Mouse (Mus musculus) bone marrow macrophage, adult 2 months (primary cell): ENCODE data around the gene Col12a1.

Experiments
- CTCF ChIP-seq: IDR thresholded peaks from 2 replicates; pipeline ENCODE4 v1.5.1; 2012; ENCODE audit warnings: low read depth, mild to moderate bottlenecking, low read length, moderate library complexity
- POLR2A ChIP-seq: IDR thresholded peaks from 2 replicates; pipeline ENCODE4 v1.6.1; 2012; ENCODE audit warnings: mild to moderate bottlenecking, low read depth, low read length, borderline replicate concordance

GRCm38 (mm10) chr9:79566838-79567237 lies 151.8 kb downstream of the Col12a1 start:
- no peak for TF ChIP-seq CTCF
- TF ChIP-seq POLR2A, result no peak
